Mouse (Mus musculus) intestine, embryonic 16.5 days (tissue): Measurements from ENCODE around the gene Kantr. TPM values are rescaled to one million over a fixed set of nuclear protein-coding genes. Genes with fewer than 3 reads are reported as not detected.
"Not testable (repeated sequence)": the region's sequence is repeated elsewhere in the genome, so short reads cannot be mapped to it uniquely, and the experiment has no call there.

Source experiments
- ATAC-seq: fragments of 200-750 bp; cut with Nextera tagmentation; 2 replicates; pipeline ENCODE4 v1.8.0; 2017; ENCODE audit warnings: moderate TSS enrichment, moderate library complexity
- H3K27ac ChIP-seq: fragments of 300-500 bp; sonication (generic); 2 replicates; pipeline ENCODE4 v1.5.1; 2014; ENCODE audit warnings: mild to moderate bottlenecking, low read length
- H3K27me3 ChIP-seq: fragments of 300-500 bp; sonication (generic); replicated peaks from 2 replicates; pipeline ENCODE4 v1.6.1; 2014; ENCODE audit warnings: low read length, control low read depth, mixed read lengths; ENCODE audit not compliant: control insufficient read depth, insufficient read depth
- H3K36me3 ChIP-seq: fragments of 300-500 bp; sonication (generic); 2 replicates; pipeline ENCODE4 v1.6.1; 2014; ENCODE audit warnings: low read length, control low read depth; ENCODE audit not compliant: control insufficient read depth, insufficient read depth
- H3K4me1 ChIP-seq: fragments of 300-500 bp; sonication (generic); 2 replicates; pipeline ENCODE4 v1.6.1; 2014; ENCODE audit warnings: low read length, control low read depth, mixed read lengths; ENCODE audit not compliant: control insufficient read depth, insufficient read depth
- H3K4me2 ChIP-seq: fragments of 300-500 bp; sonication (generic); 2 replicates; pipeline ENCODE4 v1.6.1; 2014; ENCODE audit warnings: low read depth, low read length, control low read depth
- H3K4me3 ChIP-seq: fragments of 300-500 bp; sonication (generic); 2 replicates; pipeline ENCODE4 v1.5.1; 2014; ENCODE audit warnings: mild to moderate bottlenecking, low read length
- H3K9ac ChIP-seq: fragments of 300-500 bp; sonication (generic); 2 replicates; pipeline ENCODE4 v1.6.1; 2014; ENCODE audit warnings: low read depth, low read length
- H3K9me3 ChIP-seq: fragments of 300-500 bp; sonication (generic); 2 replicates; pipeline ENCODE4 v1.6.1; 2016; ENCODE audit warnings: low read length, control low read depth; ENCODE audit not compliant: control insufficient read depth
- WGBS: fragments of 180-500 bp; shearing (Covaris S2); extraction: QIAGEN DNeasy Blood & Tissue Kit; methylation state at CpG from one replicate; pipeline ENCODE4 v1.1.7; 2014; 5-methylcytosine and 5-hydroxymethylcytosine counted together
- polyA plus RNA-seq: library from polyadenylated mRNA; unstranded; fragments of >200 nt; fragmentation: Nextera tagmentation; extraction: Ambion mirVana; gene quantifications from 2 replicates; pipeline ENCODE4 v1.2.1, GENCODE M21; 2015

The Kantr gene
- polyA plus RNA-seq, 1 experiment from 2014 or later = 10.6 TPM

DNA sequence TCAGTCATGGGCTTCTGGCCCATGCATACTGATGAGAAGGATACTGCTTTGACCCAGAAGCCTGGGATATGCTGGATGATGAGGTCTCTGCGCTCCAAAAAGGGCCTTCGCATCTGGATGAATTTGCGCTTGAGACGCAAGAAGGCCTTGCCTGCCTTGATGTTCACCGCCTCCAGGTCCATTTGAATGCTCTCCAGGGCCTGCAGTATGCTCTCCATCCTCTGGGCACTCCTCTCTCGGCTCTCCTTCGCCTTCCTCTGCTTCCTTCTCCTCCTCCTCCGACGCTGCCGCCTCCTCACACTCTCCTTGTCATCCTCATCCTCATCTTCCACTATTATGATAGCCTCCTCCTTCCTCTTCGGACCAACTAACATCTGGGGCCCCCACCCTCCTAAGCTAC is 14.2 kb upstream of the Kantr start:
- Histone ChIP-seq H3K36me3 (no peaks in the 10 kb centered on the region), H3K27ac (peak overlapping the region; percentile 72; the same call in 1 of the 2 replicates), H3K9me3 (no peaks in the 10 kb centered on the region), H3K27me3 (peaks cover 17% of the 10 kb centered on the region), H3K4me1 (0 out of 2 replicates have a peak, but pooled peaks cover 6% of the 10 kb centered on the region), H3K4me3 (peak overlapping the region; percentile 61), H3K4me2 (peak overlapping the region; percentile 55), H3K9ac (peak overlapping the region; percentile 79)
- WGBS = 33% methylated on average over 11 of the region's 11 CpGs
- no peak for ATAC-seq

- peak; percentile 99 for ATAC-seq
- peak overlapping the region; percentile 36 for H3K4me3 ChIP-seq
- H3K9ac ChIP-seq = peak overlapping the region; percentile 66
- 10% methylated on average over 33 of the region's 33 CpGs for WGBS
- H3K4me1 ChIP-seq = 0 out of 2 replicates have a peak, but pooled peaks cover 6% of the 10 kb centered on the region
- no peaks in the 10 kb centered on the region for H3K9me3 ChIP-seq
- H3K4me2 ChIP-seq = peak overlapping the region; percentile 48
- peaks cover 3% of the 10 kb centered on the region; the same call in 1 of the 2 replicates for H3K27me3 ChIP-seq
- H3K27ac ChIP-seq = peak overlapping the region; percentile 89
- no peaks in the 10 kb centered on the region for H3K36me3 ChIP-seq
Observed at GRCm38 (mm10) chrX:152336546-152337332, 9.4 kb upstream of the Kantr start.

DNA sequence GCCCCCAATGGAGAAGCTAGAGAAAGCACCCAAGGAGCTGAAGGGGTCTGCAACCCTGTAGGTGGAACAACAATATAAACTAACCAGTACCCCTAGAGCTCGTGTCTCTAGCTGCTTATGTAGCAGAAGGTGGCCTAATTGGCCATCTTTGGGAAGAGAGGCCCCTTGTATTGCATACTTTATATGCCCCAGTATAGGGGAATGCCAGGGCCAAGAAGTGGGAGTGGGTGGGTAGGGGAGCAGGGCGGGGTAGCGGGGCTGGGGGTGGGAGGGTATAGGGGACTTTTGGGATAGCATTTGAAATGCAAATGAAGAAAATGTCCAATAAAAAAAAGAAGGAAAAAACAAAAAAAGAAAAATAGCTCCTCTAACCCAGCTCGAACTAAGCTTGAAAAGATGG is 8.8 kb upstream of the Kantr start:
- not testable (repeated sequence) for H3K36me3 ChIP-seq, ATAC-seq, H3K27ac ChIP-seq, H3K9me3 ChIP-seq, H3K9ac ChIP-seq, H3K27me3 ChIP-seq, H3K4me1 ChIP-seq
- H3K4me3 ChIP-seq = peak overlapping the region; percentile 36
- 44% methylated on average over 4 of the region's 4 CpGs for WGBS
- peak overlapping the region; percentile 37; the same call in 1 of the 2 replicates for H3K4me2 ChIP-seq

DNA sequence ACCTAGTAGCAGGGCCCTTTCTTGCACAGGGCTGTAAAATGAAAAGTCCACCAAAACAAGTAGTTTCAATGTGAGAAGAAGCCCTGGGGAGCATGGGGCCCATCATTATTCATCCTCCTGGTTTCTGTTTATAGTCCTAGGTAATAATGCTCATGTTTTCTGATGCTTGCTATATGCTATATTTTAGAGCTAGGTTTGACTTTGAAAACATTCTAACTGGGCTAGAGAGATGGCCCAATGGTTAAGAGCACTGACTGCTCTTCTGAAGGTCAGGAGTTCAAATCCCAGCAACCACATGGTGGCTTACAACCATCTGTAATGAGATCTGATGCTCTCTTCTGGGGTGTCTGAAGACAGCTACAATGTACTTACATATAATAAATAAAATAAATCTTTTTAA is 2.1 kb upstream of the Kantr start:
- H3K4me3 ChIP-seq, H3K27ac ChIP-seq, ATAC-seq: not testable (repeated sequence)

GRCm38 (mm10) chrX:152327689-152328052 is 376 bp upstream of the Kantr start:
- no peaks in the 10 kb centered on the region for H3K9me3 ChIP-seq
- peak overlapping the region; percentile 52 for H3K9ac ChIP-seq
- H3K27ac ChIP-seq = no peak overlapping the region
- H3K4me2 ChIP-seq = peak overlapping the region; percentile 44; the same call in 1 of the 2 replicates
- H3K4me1 ChIP-seq = no peaks in the 10 kb centered on the region
- H3K4me3 ChIP-seq = peak overlapping the region; percentile 60
- H3K27me3 ChIP-seq = 0 out of 2 replicates have a peak, but pooled peaks cover 8% of the 10 kb centered on the region
- 21% methylated on average over 8 of the region's 8 CpGs for WGBS
- H3K36me3 ChIP-seq = no peaks in the 10 kb centered on the region
- peak; percentile 47; the same call in 1 of the 2 replicates for ATAC-seq

More for the DNA sequence above, 2.1 kb upstream of the Kantr start:
- not testable (repeated sequence) for H3K4me1 ChIP-seq, H3K4me2 ChIP-seq, H3K27me3 ChIP-seq, H3K9me3 ChIP-seq, H3K36me3 ChIP-seq, H3K9ac ChIP-seq

GRCm38 (mm10) chrX:152323584-152323983 is 3.7 kb downstream of the Kantr start:
- Histone ChIP-seq H3K4me3 (no peak overlapping the region), H3K27me3 (peaks cover 8% of the 10 kb centered on the region; the same call in 1 of the 2 replicates), H3K27ac (no peak overlapping the region), H3K9ac (no peak overlapping the region), H3K4me2 (no peak overlapping the region), H3K4me1 (no peaks in the 10 kb centered on the region), H3K9me3 (no peaks in the 10 kb centered on the region), H3K36me3 (no peaks in the 10 kb centered on the region)
- no peak for ATAC-seq
- WGBS = 92% methylated on average over 1 of the region's 1 CpGs

DNA sequence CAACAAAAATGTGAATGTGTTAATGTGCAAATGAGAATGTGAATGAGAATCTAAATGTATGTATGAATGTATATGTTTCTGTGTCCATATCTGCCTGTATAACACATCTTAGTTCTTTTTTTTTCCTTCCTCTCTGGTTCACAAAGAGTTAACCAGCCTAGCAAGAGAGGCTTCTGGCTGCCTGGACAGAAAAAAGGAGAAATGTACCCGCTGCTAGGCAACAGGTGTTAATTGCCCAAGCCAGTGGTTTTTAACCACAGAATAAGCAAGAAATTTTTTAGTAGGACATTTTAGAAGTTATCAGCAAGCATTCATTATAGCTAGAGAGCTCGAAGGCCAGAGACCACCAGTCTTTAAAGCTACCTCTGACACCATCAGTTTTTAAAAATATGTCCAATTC is 4.5 kb downstream of the Kantr start:
- Histone ChIP-seq H3K4me1 (no peaks in the 10 kb centered on the region), H3K27me3 (peaks cover 8% of the 10 kb centered on the region; the same call in 1 of the 2 replicates), H3K9me3 (no peaks in the 10 kb centered on the region), H3K4me3 (no peak overlapping the region), H3K9ac (no peak overlapping the region), H3K27ac (no peak overlapping the region), H3K36me3 (no peaks in the 10 kb centered on the region), H3K4me2 (no peak overlapping the region)
- ATAC-seq = no peak
- 33% methylated on average over 2 of the region's 2 CpGs for WGBS

- H3K9ac ChIP-seq = no peak overlapping the region
- ATAC-seq = no peak
Observed at GRCm38 (mm10) chrX:152320535-152320934, 6.8 kb downstream of the Kantr start.

GRCm38 (mm10) chrX:152307942-152308341 is 19.4 kb downstream of the Kantr start:
- peak; percentile 48; the same call in 1 of the 2 replicates for ATAC-seq
- no peaks in the 10 kb centered on the region for H3K36me3 ChIP-seq
- no peak overlapping the region for H3K4me3 ChIP-seq
- H3K4me1 ChIP-seq = no peaks in the 10 kb centered on the region
- no peaks in the 10 kb centered on the region for H3K27me3 ChIP-seq
- no peaks in the 10 kb centered on the region for H3K9me3 ChIP-seq
- no peak overlapping the region for H3K9ac ChIP-seq
- 60% methylated on average over 2 of the region's 2 CpGs for WGBS
- no peak overlapping the region for H3K4me2 ChIP-seq
- H3K27ac ChIP-seq = no peak overlapping the region

More at GRCm38 (mm10) chrX:152320535-152320934, 6.8 kb downstream of the Kantr start:
- 71% methylated on average over 4 of the region's 4 CpGs for WGBS
- H3K4me3 ChIP-seq = no peak overlapping the region
- peaks cover 3% of the 10 kb centered on the region; the same call in 1 of the 2 replicates for H3K27me3 ChIP-seq
- H3K4me2 ChIP-seq = no peak overlapping the region
- no peaks in the 10 kb centered on the region for H3K9me3 ChIP-seq
- no peaks in the 10 kb centered on the region for H3K36me3 ChIP-seq
- no peaks in the 10 kb centered on the region for H3K4me1 ChIP-seq
- no peak overlapping the region for H3K27ac ChIP-seq
